Mouse (Mus musculus) gastrocnemius, adult 18-20 months (tissue): ENCODE measurements around the gene Tbc1d10b. TPM values are rescaled to one million over a fixed set of nuclear protein-coding genes. Genes with fewer than 3 reads are reported as not detected.

Source experiments
- DNase-seq: peaks from one replicate; pipeline ENCODE4 v3.0.0; 2021; ENCODE audit warnings: low spot score
- total RNA-seq, 2 experiments: library from RNA; stranded (reverse); gene quantifications; 2 replicates each; pipeline ENCODE4 v1.2.3; 2021

Tbc1d10b gene
- total RNA-seq, 2 experiments from 2014 or later, result 26.4 to 29.5 TPM

GRCm38 (mm10) chr7:127162546-127162945 is 45.7 kb downstream of the Tbc1d10b start:
- no peak for DNase-seq

GRCm38 (mm10) chr7:127157548-127157947 is 50.7 kb downstream of the Tbc1d10b start:
- no peak for DNase-seq

- no peak for DNase-seq
Observed at GRCm38 (mm10) chr7:127153477-127153876, 54.8 kb downstream of the Tbc1d10b start.

- DNase-seq, result no peak
Observed at GRCm38 (mm10) chr7:127152464-127152863, 55.8 kb downstream of the Tbc1d10b start.

GRCm38 (mm10) chr7:127147901-127148300 is 60.4 kb downstream of the Tbc1d10b start:
- DNase-seq, result no peak

Other genes with a start within 250 kb of the Tbc1d10b start
- 10 to 100 TPM; 30.7 to 31.5 TPM for gene Cdipt, start 232.6 kb downstream of the Tbc1d10b start, total RNA-seq
- gene Cdiptos, start 232.4 kb downstream of the Tbc1d10b start, total RNA-seq, result under 1 TPM in 1 of 2 experiments, not detected in 1; 0.24 TPM
- 10 to 100 TPM; 27.5 to 40.9 TPM for gene Mvp, start 193.8 kb downstream of the Tbc1d10b start, total RNA-seq
- 1 to 10 TPM in 1 of 2 experiments, not detected in 1; 1.7 TPM for gene Pagr1b, start 192.0 kb downstream of the Tbc1d10b start, total RNA-seq
- gene Pagr1a, start 191.1 kb downstream of the Tbc1d10b start, total RNA-seq, result 10 to 100 TPM in 1 of 2 experiments, 1 to 10 TPM in 1; 7.9 to 10.3 TPM
- gene Gm42742, start 187.4 kb downstream of the Tbc1d10b start, total RNA-seq, result 10 to 100 TPM; 12.9 to 16.9 TPM
- under 1 TPM in 1 of 2 experiments, not detected in 1; 0.84 TPM for gene Prrt2, start 187.3 kb downstream of the Tbc1d10b start, total RNA-seq
- gene Maz, start 181.4 kb downstream of the Tbc1d10b start, total RNA-seq, result 10 to 100 TPM; 64.3 to 66.3 TPM
- gene Kif22, start 166.0 kb downstream of the Tbc1d10b start, total RNA-seq, result 1 to 10 TPM; 1.2 to 1.7 TPM
- gene Zg16, start 121.1 kb downstream of the Tbc1d10b start, total RNA-seq, result not detected
- under 1 TPM; 0.50 to 0.93 TPM for gene AI467606, start 117.1 kb downstream of the Tbc1d10b start, total RNA-seq
- under 1 TPM; 0.37 to 0.55 TPM for gene Qprt, start 86.2 kb downstream of the Tbc1d10b start, total RNA-seq
- under 1 TPM; 0.07 to 0.14 TPM for gene Spn, start 70.6 kb downstream of the Tbc1d10b start, total RNA-seq
- 10 to 100 TPM; 25.1 to 26.8 TPM for gene Cd2bp2, start 12.4 kb downstream of the Tbc1d10b start, total RNA-seq
- over 10,000 TPM; 24,635 to 28,732 TPM for gene Mylpf, start 422 bp upstream of the Tbc1d10b start, total RNA-seq
- gene Zfp553, start 24.6 kb upstream of the Tbc1d10b start, total RNA-seq, result 1 to 10 TPM; 4.2 to 4.6 TPM
- 1 to 10 TPM; 1.0 to 1.3 TPM for gene Sept1, start 24.7 kb upstream of the Tbc1d10b start, total RNA-seq
- gene Zfp771, start 35.8 kb upstream of the Tbc1d10b start, total RNA-seq, result 10 to 100 TPM; 19.7 to 21.1 TPM
- gene Dctpp1, start 52.2 kb upstream of the Tbc1d10b start, total RNA-seq, result 10 to 100 TPM; 32.6 TPM
- 10 to 100 TPM; 34.7 to 34.9 TPM for gene Sephs2, start 65.6 kb upstream of the Tbc1d10b start, total RNA-seq
- gene Itgal, start 87.8 kb upstream of the Tbc1d10b start, total RNA-seq, result under 1 TPM; 0.21 to 0.33 TPM
- gene Zfp768, start 137.1 kb upstream of the Tbc1d10b start, total RNA-seq, result 10 to 100 TPM; 36.4 to 41.6 TPM
- gene Zfp747, start 167.6 kb upstream of the Tbc1d10b start, total RNA-seq, result 1 to 10 TPM; 2.4 to 2.6 TPM
- 1 to 10 TPM; 1.8 to 2.2 TPM for gene 9130019O22Rik, start 178.7 kb upstream of the Tbc1d10b start, total RNA-seq
- gene E430018J23Rik, start 185.2 kb upstream of the Tbc1d10b start, total RNA-seq, result 1 to 10 TPM; 1.7 to 1.8 TPM
- gene Zfp764, start 198.4 kb upstream of the Tbc1d10b start, total RNA-seq, result 1 to 10 TPM; 1.6 to 1.9 TPM
- 1 to 10 TPM; 1.4 to 2.1 TPM for gene Zfp688, start 213.6 kb upstream of the Tbc1d10b start, total RNA-seq
- under 1 TPM; 0.76 to 0.82 TPM for gene Zfp689, start 240.7 kb upstream of the Tbc1d10b start, total RNA-seq